Mouse (Mus musculus) kidney, postnatal 0 days (tissue): ENCODE data around the gene Mcu. TPM values are rescaled to one million over a fixed set of nuclear protein-coding genes. Genes with fewer than 3 reads are reported as not detected.

Experiments
- ATAC-seq: fragments of 200-750 bp; cut with Nextera tagmentation; replicated peaks from 2 replicates; pipeline ENCODE4 v1.8.0; 2017; ENCODE audit warnings: low read depth, moderate number of reproducible peaks, moderate TSS enrichment, moderate library complexity; ENCODE audit not compliant: low FRiP score
- DNase-seq: peaks from one replicate; pipeline ENCODE4 v3.0.0-alpha.2; 2016; ENCODE audit warnings: low spot score
- H3K27ac ChIP-seq: fragments of 300-500 bp; sonication (generic); 2 replicates; pipeline ENCODE4 v1.5.1; 2014; ENCODE audit warnings: mild to moderate bottlenecking
- H3K27me3 ChIP-seq: fragments of 300-500 bp; sonication (generic); 2 replicates; pipeline ENCODE4 v1.6.1; 2014; ENCODE audit warnings: low read length, mixed read lengths; ENCODE audit not compliant: insufficient read depth
- H3K36me3 ChIP-seq: fragments of 300-500 bp; sonication (generic); 2 replicates; pipeline ENCODE4 v1.6.1; 2014; ENCODE audit warnings: low read length, mixed read lengths; ENCODE audit not compliant: insufficient read depth
- H3K4me1 ChIP-seq: fragments of 300-500 bp; sonication (generic); replicated peaks from 2 replicates; pipeline ENCODE4 v1.6.1; 2014; ENCODE audit warnings: antibody characterized with exemption, low read length, mixed read lengths; ENCODE audit not compliant: insufficient read depth
- H3K4me2 ChIP-seq: fragments of 300-500 bp; sonication (generic); 2 replicates; pipeline ENCODE4 v1.6.1; 2014; ENCODE audit warnings: mild to moderate bottlenecking, low read length, moderate library complexity, mixed read lengths
- H3K4me3 ChIP-seq: fragments of 300-500 bp; sonication (generic); replicated peaks from 2 replicates; pipeline ENCODE4 v1.5.1; 2014; ENCODE audit warnings: low read depth, low read length
- H3K9ac ChIP-seq: fragments of 300-500 bp; sonication (generic); 2 replicates; pipeline ENCODE4 v1.6.1; 2014; ENCODE audit warnings: low read depth, low read length
- H3K9me3 ChIP-seq: fragments of 300-500 bp; sonication (generic); replicated peaks from 2 replicates; pipeline ENCODE4 v1.6.1; 2016; ENCODE audit warnings: low read length, inconsistent platforms, mixed read lengths
- CTCF ChIP-seq: IDR thresholded peaks from 2 replicates; pipeline ENCODE4 v1.5.1; 2016; ENCODE audit warnings: antibody characterized with exemption, low read depth, mild to moderate bottlenecking, moderate library complexity
- WGBS: fragments of 180-500 bp; shearing (Covaris S2); extraction: QIAGEN DNeasy Blood & Tissue Kit; methylation state at CpG from one replicate; pipeline ENCODE4 v1.1.7; 2014; 5-methylcytosine and 5-hydroxymethylcytosine counted together
- polyA plus RNA-seq: library from polyadenylated mRNA; unstranded; fragments of >200 nt; fragmentation: Nextera tagmentation; extraction: Ambion mirVana; gene quantifications from 2 replicates; pipeline ENCODE4 v1.2.1, GENCODE M21; 2015

Mcu gene
- polyA plus RNA-seq, 1 experiment from 2014 or later = 36.5 TPM

DNA sequence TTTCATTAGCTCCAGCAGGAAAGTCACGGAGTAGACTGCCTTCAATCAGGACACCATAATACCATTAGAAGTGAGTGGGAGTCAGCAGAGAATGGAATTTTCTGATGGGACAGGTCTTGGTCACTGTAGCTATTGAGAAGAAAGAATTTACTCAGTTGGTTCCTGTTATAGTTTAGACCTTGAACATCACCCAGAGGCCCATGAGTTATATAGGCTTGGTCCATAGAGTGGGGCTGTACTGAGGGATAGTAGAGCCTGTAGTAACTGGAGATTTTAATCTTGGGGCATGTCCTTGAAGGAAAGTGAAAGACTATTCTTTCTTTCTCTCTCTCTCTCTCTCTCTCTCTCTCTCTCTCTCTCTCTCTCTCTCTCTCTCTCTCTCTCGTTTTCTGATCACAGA is 28.2 kb upstream of the Mcu start:
- Histone ChIP-seq H3K9ac (no peak overlapping the region), H3K9me3 (no peaks in the 10 kb centered on the region), H3K4me3 (no peak overlapping the region), H3K27me3 (no peaks in the 10 kb centered on the region), H3K4me1 (no peaks in the 10 kb centered on the region), H3K36me3 (no peaks in the 10 kb centered on the region), H3K4me2 (no peak overlapping the region), H3K27ac (no peak overlapping the region)
- TF ChIP-seq CTCF = no peak
- no peak for DNase-seq
- WGBS = 58% methylated on average over 2 of the region's 2 CpGs
- ATAC-seq = no peak

DNA sequence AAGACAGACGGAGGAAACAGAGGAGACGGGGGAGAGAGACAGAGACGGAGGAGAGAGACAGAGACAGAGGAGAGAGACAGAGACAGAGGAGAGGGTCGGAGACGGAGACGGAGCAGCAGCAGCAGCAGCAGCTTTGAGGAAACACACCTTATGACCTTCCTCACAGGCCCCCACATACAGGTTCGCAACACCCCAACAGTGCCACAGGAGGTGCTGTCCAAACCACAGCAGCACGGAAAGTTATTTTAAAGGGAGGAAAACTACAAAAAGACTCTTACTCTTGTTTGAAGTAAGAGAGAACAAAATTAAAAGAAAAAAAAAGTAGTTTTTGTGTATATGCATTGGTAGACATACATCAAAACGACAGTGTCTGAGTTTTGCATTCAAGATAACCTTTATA is 27.2 kb upstream of the Mcu start:
- TF ChIP-seq CTCF = no peak
- no peak overlapping the region for H3K4me3 ChIP-seq

DNA sequence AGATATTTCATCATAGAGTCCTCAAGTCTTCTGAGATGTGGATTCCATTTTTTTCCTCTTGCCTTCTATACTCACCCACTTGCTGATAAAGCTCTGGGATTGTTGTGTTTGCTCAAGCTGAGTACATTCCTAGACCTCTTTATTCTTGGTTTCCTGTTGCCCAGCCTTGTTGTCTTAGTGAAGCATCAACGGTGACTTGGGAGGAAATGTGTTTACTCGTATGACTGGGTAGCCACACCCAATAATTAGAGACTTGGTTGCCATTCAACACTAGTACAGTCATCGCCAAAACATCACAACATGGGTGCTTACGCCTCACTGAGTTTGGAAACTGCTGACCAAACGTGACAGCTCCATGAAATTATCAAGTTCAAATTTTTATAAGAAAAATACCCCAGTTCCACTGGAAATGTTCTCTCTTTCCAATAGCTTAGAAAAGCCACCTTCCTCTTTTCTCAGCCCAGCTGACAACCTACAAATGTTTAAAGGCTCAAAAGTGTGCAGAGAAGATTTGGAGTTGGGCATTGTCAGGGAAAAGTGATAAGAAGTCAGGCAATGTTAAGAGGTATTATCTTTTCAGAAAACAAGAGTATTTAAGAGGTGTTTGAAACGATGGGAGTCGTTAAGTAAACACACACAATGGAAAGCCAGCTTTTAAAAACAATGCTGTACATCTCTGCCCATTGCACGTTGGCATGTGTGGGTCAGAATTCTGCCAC is 26.3 kb upstream of the Mcu start:
- Histone ChIP-seq H3K9ac (no peak overlapping the region), H3K9me3 (no peaks in the 10 kb centered on the region), H3K4me2 (no peak overlapping the region), H3K36me3 (no peaks in the 10 kb centered on the region), H3K27me3 (no peaks in the 10 kb centered on the region), H3K4me1 (0 out of 2 replicates have a peak, but pooled peaks cover 1% of the 10 kb centered on the region), H3K27ac (no peak overlapping the region), H3K4me3 (no peak overlapping the region)
- no peak for TF ChIP-seq CTCF
- ATAC-seq (no peak), DNase-seq (no peak)
- WGBS = 51% methylated on average over 8 of the region's 8 CpGs

More for the DNA sequence above, 27.2 kb upstream of the Mcu start:
- Histone ChIP-seq H3K4me2 (no peak overlapping the region), H3K9ac (no peak overlapping the region), H3K36me3 (no peaks in the 10 kb centered on the region), H3K9me3 (no peaks in the 10 kb centered on the region), H3K27me3 (no peaks in the 10 kb centered on the region), H3K27ac (no peak overlapping the region), H3K4me1 (no peaks in the 10 kb centered on the region)
- no peak for ATAC-seq
- 59% methylated on average over 9 of the region's 9 CpGs for WGBS
- no peak for DNase-seq

DNA sequence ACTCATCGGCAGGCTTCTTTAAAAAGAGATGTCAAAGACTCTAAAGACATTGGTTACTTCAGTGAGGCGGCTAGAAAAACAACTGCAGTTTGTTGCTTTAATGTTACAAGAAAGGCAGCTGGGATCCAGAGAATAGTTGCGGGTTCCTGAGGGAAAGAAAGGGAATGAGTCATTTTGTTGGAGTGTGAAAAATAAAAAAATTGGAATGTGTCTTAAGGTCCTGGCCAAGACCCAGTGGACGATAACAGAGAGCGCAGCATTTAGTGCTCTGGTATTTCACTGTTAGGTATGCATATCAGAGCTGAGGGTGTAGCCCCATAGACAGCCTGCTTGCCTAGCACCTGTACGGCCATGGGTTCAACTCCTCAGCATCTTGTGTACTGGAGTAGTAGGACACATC is 22.1 kb upstream of the Mcu start:
- no peaks in the 10 kb centered on the region for H3K27me3 ChIP-seq
- no peak overlapping the region for H3K4me3 ChIP-seq
- TF ChIP-seq CTCF = no peak
- DNase-seq = peak; percentile 59
- no peak overlapping the region for H3K27ac ChIP-seq
- H3K36me3 ChIP-seq = no peaks in the 10 kb centered on the region
- H3K4me1 ChIP-seq = 0 out of 2 replicates have a peak, but pooled peaks cover 6% of the 10 kb centered on the region
- 58% methylated on average over 6 of the region's 6 CpGs for whole genome bisulfite sequencing
- H3K9ac ChIP-seq = no peak overlapping the region
- no peak for ATAC-seq
- no peaks in the 10 kb centered on the region for H3K9me3 ChIP-seq
- H3K4me2 ChIP-seq = no peak overlapping the region

DNA sequence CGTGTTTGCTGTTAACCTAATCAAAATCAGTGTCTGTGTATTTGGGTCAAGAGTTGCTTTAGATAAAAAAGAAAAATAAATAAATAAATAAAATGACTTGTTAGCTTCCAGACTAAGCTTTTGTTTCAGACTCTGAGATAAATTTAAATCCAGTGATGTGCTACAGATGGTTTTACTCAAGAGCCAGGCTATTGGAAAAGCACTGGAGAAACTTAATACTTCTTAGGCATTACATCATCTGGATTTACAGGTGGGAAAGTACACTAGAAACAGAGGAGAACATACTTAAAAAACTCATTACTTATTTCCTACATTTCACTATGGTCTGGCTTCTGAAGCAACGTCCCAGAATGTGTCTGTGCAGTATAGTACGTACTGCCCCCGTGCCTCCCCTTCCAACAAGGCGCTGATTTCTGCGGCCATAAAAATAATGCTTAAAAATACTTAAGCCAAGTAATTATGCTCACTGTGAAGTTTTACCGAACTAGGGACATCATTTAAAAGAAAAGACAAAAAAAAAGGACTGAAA is 21.2 kb upstream of the Mcu start:
- Histone ChIP-seq H3K27me3 (no peaks in the 10 kb centered on the region), H3K9me3 (no peaks in the 10 kb centered on the region), H3K4me3 (no peak overlapping the region; the same call in 1 of the 2 replicates), H3K4me1 (0 out of 2 replicates have a peak, but pooled peaks cover 6% of the 10 kb centered on the region), H3K9ac (no peak overlapping the region), H3K27ac (no peak overlapping the region), H3K36me3 (no peaks in the 10 kb centered on the region), H3K4me2 (peak overlapping the region; percentile 46)
- no peak for TF ChIP-seq CTCF
- ATAC-seq = no peak
- 30% methylated on average over 7 of the region's 7 CpGs for WGBS
- peak; percentile 73 for DNase-seq

DNA sequence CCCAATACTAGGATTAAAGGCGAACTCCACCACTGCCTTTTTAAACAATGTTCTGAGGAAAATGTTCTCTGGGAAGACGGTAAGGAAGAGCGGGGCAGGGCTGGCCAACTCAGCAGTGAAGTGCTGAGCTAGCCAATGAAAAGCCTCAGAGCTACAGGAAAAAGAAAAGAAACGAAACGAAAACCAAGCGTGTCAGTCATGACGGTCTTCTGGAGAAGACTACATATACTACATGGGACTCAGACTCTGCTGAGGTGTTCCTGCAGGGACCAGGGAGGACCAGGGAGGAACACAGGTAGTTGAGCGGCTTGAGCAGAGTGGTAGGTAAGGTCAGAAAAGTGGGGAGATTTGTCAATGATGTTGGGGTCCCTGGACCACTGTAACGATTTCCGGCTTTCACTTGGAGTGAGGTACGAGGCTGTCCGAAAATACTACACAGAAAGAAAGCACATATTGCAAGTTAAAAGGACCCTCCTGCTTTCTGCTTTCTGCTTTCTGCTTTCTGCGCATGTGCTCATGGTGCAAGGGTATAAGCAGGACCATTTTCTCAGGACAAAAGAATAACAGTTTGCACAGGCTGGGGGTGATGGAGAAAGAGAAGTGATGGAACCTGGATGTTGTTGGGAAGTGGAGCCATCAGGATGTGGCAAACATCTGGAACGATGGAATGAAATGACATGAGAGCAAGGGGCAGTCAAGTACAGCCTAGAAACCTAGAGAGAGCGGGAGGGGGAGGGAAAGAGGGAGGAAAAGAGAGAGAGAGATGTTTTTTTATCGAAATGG is 20.4 kb upstream of the Mcu start:
- no peak for TF ChIP-seq CTCF
- Histone ChIP-seq H3K9me3 (no peaks in the 10 kb centered on the region), H3K27me3 (no peaks in the 10 kb centered on the region), H3K4me2 (peak overlapping the region; percentile 46), H3K27ac (peak overlapping the region; percentile 57), H3K36me3 (no peaks in the 10 kb centered on the region), H3K4me1 (0 out of 2 replicates have a peak, but pooled peaks cover 6% of the 10 kb centered on the region), H3K9ac (no peak overlapping the region), H3K4me3 (peak overlapping the region; percentile 26)
- DNase-seq (peak; percentile 66), ATAC-seq (no peak)
- 52% methylated on average over 16 of the region's 16 CpGs for WGBS
